9 mouse cellular contexts compared by ENCODE assay signal in genomic region chr7:83565976-83566375, GRCm38 (mm10). TPM values are rescaled to one million over a fixed set of nuclear protein-coding genes. Genes with fewer than 3 reads are reported as not detected.
DNase-seq lines count a peak whose midpoint lies in the region; ATAC-seq and TF ChIP-seq lines count a peak whose summit lies in the region.
"Had no signal": no experiment of that assay in that cellular context is flagged by ENCODE, and none has a peak within 500 bp of the region (broad histone marks: within the 10 kb centered on the region; RNA-seq: fewer than 3 reads in every experiment).

No protein-coding gene starts in this region.

- peak; percentile 18 to 33 for DNase-seq in adrenal gland, adult (ENCODE audit: inconsistent age in 2 of 2, low spot score in 1 of 2)
- DNase-seq in adrenal gland, adult 18-20 months (ENCODE audit: low spot score in 2 of 2), result no peak
- peak; percentile 19 for DNase-seq in midbrain, postnatal 0 days (ENCODE audit: low spot score)
- peak; percentile 88 for DNase-seq in kidney, postnatal 0 days (ENCODE audit: low spot score)
- DNase-seq in skeletal muscle tissue, adult 2 months (ENCODE audit: low read depth, low spot score), result peak; percentile 56
- DNase-seq in cerebellum, postnatal 4 days (ENCODE audit: low spot score in 2 of 2), result no peak
- no peak for DNase-seq in layer of hippocampus, adult 11-12 months (ENCODE audit: low spot score)

- ATAC-seq in midbrain, postnatal 0 days (ENCODE audit: low FRiP score), result no peak
- ATAC-seq in midbrain, embryonic 15.5 days (replicated peaks), result no peak
- peak; percentile 38; the same call in 1 of the 2 replicates for ATAC-seq in kidney, postnatal 0 days (replicated peaks; ENCODE audit: low FRiP score, low read depth)

- H3K9ac ChIP-seq in midbrain, postnatal 0 days (replicated peaks; ENCODE audit: low read length, poor library complexity, severe bottlenecking), result no peak overlapping the region
- H3K9ac ChIP-seq in midbrain, embryonic 15.5 days, result no peak overlapping the region
- no peak overlapping the region for H3K9ac ChIP-seq in kidney, postnatal 0 days (ENCODE audit: low read depth, low read length)
- H3K9ac ChIP-seq: embryonic facial prominence, embryonic 13.5 days had no signal

- no peak overlapping the region for H3K4me2 ChIP-seq in midbrain, postnatal 0 days (ENCODE audit: low read depth, low read length, poor library complexity, severe bottlenecking)
- H3K4me2 ChIP-seq in midbrain, embryonic 15.5 days, result no peak overlapping the region
- H3K4me2 ChIP-seq in kidney, postnatal 0 days (ENCODE audit: low read length), result no peak overlapping the region
- H3K4me2 ChIP-seq: embryonic facial prominence, embryonic 13.5 days had no signal

- no peaks in the 10 kb centered on the region for H3K36me3 ChIP-seq in midbrain, postnatal 0 days (ENCODE audit: insufficient read depth, low read length)
- H3K36me3 ChIP-seq in midbrain, embryonic 15.5 days (replicated peaks), result no peaks in the 10 kb centered on the region
- no peaks in the 10 kb centered on the region for H3K36me3 ChIP-seq in kidney, postnatal 0 days (ENCODE audit: insufficient read depth, low read length)
- H3K36me3 ChIP-seq: embryonic facial prominence, embryonic 13.5 days had no signal

- TF ChIP-seq CTCF in midbrain, postnatal 0 days (IDR thresholded peaks at IDR 0.05), result no peak
- no peak for TF ChIP-seq CTCF in kidney, postnatal 0 days (IDR thresholded peaks at IDR 0.05; ENCODE audit: low read depth)

- H3K27ac ChIP-seq in midbrain, postnatal 0 days (ENCODE audit: low read depth, low read length), result no peak overlapping the region
- H3K27ac ChIP-seq in midbrain, embryonic 15.5 days, result no peak overlapping the region
- peak overlapping the region; percentile 58 for H3K27ac ChIP-seq in kidney, postnatal 0 days
- H3K27ac ChIP-seq: embryonic facial prominence, embryonic 13.5 days had no signal

- no peaks in the 10 kb centered on the region for H3K4me1 ChIP-seq in midbrain, postnatal 0 days (ENCODE audit: insufficient read depth, low read length)
- no peaks in the 10 kb centered on the region for H3K4me1 ChIP-seq in midbrain, embryonic 15.5 days
- peaks cover 9% of the 10 kb centered on the region for H3K4me1 ChIP-seq in kidney, postnatal 0 days (replicated peaks; ENCODE audit: insufficient read depth, low read length)

- H3K9me3 ChIP-seq in midbrain, postnatal 0 days (ENCODE audit: low read length), result no peaks in the 10 kb centered on the region
- no peaks in the 10 kb centered on the region for H3K9me3 ChIP-seq in midbrain, embryonic 15.5 days
- no peaks in the 10 kb centered on the region for H3K9me3 ChIP-seq in kidney, postnatal 0 days (replicated peaks; ENCODE audit: low read length)
- H3K9me3 ChIP-seq: embryonic facial prominence, embryonic 13.5 days had no signal

- 24% methylated on average over 7 of the region's 7 CpGs for WGBS in midbrain, postnatal 0 days
- 29% methylated on average over 7 of the region's 7 CpGs for WGBS in midbrain, embryonic 15.5 days
- WGBS in kidney, postnatal 0 days, result 32% methylated on average over 7 of the region's 7 CpGs

- no peaks in the 10 kb centered on the region for H3K27me3 ChIP-seq in midbrain, postnatal 0 days (ENCODE audit: insufficient read depth, low read length)
- H3K27me3 ChIP-seq in midbrain, embryonic 15.5 days (replicated peaks), result no peaks in the 10 kb centered on the region; the same call in 1 of the 2 replicates
- H3K27me3 ChIP-seq in kidney, postnatal 0 days (ENCODE audit: insufficient read depth, low read length), result no peaks in the 10 kb centered on the region
- H3K27me3 ChIP-seq: embryonic facial prominence, embryonic 13.5 days had no signal

- H3K4me3 ChIP-seq in midbrain, postnatal 0 days (ENCODE audit: low read depth, low read length), result no peak overlapping the region
- no peak overlapping the region for H3K4me3 ChIP-seq in midbrain, embryonic 15.5 days
- no peak overlapping the region for H3K4me3 ChIP-seq in kidney, postnatal 0 days (replicated peaks; ENCODE audit: low read depth, low read length)
- H3K4me3 ChIP-seq: embryonic facial prominence, embryonic 13.5 days had no signal

RNA-seq across cellular contexts. Expression of gene Tmc3, which starts 18.8 kb away (rescaled TPM):
- under 1 TPM; 0.10 to 0.13 TPM for total RNA-seq in adrenal gland, adult 18-20 months (2021)
- 0.11 and 0.47 TPM in 2 replicates for total RNA-seq in midbrain, postnatal 0 days (2014; rRNA removed)
- polyA plus RNA-seq in midbrain, postnatal 0 days (2015; fragmentation: Nextera tagmentation; extraction: Ambion mirVana), result 0.18 and 0.23 TPM in 2 replicates
- 0.08 and 0.37 TPM in 2 replicates for polyA plus RNA-seq in midbrain, embryonic 15.5 days (2015; fragmentation: Nextera tagmentation; extraction: Ambion mirVana)
- polyA plus RNA-seq in kidney, postnatal 0 days (2015; fragmentation: Nextera tagmentation; extraction: Ambion mirVana), result 1.9 and 2.3 TPM in 2 replicates

Comparison
In these comparisons a context has a peak if more than half of its experiments do, and no peak if none do; other contexts are left out.
1. DNase-seq: peak in adrenal gland, adult (2 of 2), midbrain, postnatal 0 days (single experiment), kidney, postnatal 0 days (single experiment) and skeletal muscle tissue, adult 2 months (single experiment); none in adrenal gland, adult 18-20 months (0 of 2), cerebellum, postnatal 4 days (0 of 2) and layer of hippocampus, adult 11-12 months (single experiment).